Comparison of ENCODE assay signal across 8 mouse cellular contexts in genomic region chr11:4882892-4883627, GRCm38 (mm10). TPM values are rescaled to one million over a fixed set of nuclear protein-coding genes. Genes with fewer than 3 reads are reported as not detected.
DNase-seq lines count a peak whose midpoint lies in the region; ATAC-seq and TF ChIP-seq lines count a peak whose summit lies in the region.

No protein-coding gene starts in this region.

- H3K27me3 ChIP-seq in midbrain, embryonic 14.5 days (ENCODE audit: control insufficient read depth, insufficient read depth, low read length), result no peaks in the 10 kb centered on the region
- H3K27me3 ChIP-seq in midbrain, embryonic 16.5 days (ENCODE audit: control insufficient read depth, insufficient read depth, low read depth, low read length), result no peaks in the 10 kb centered on the region
- no peaks in the 10 kb centered on the region for H3K27me3 ChIP-seq in heart, postnatal 0 days (ENCODE audit: control insufficient read depth, insufficient read depth, low read length)
- no peaks in the 10 kb centered on the region for H3K27me3 ChIP-seq in liver, embryonic 12.5 days (replicated peaks)

- H3K9ac ChIP-seq in midbrain, embryonic 14.5 days (replicated peaks; ENCODE audit: low read length), result no peak overlapping the region
- no peak overlapping the region for H3K9ac ChIP-seq in midbrain, embryonic 16.5 days (ENCODE audit: low read depth, low read length)
- no peak overlapping the region for H3K9ac ChIP-seq in heart, postnatal 0 days (replicated peaks; ENCODE audit: low read depth, low read length)
- H3K9ac ChIP-seq in liver, embryonic 12.5 days, result no peak overlapping the region

- no peak overlapping the region for H3K27ac ChIP-seq in midbrain, embryonic 14.5 days (replicated peaks; ENCODE audit: low read depth, low read length)
- no peak overlapping the region for H3K27ac ChIP-seq in midbrain, embryonic 16.5 days (ENCODE audit: low read length)
- no peak overlapping the region for H3K27ac ChIP-seq in heart, postnatal 0 days (ENCODE audit: low read depth)
- peak overlapping the region; percentile 48; the same call in 1 of the 2 replicates for H3K27ac ChIP-seq in liver, embryonic 12.5 days

- no peak overlapping the region for H3K4me2 ChIP-seq in midbrain, embryonic 14.5 days (ENCODE audit: low read length)
- no peak overlapping the region for H3K4me2 ChIP-seq in midbrain, embryonic 16.5 days (ENCODE audit: low read length)
- H3K4me2 ChIP-seq in heart, postnatal 0 days (ENCODE audit: low read depth, low read length), result peak overlapping the region; percentile 12; the same call in 1 of the 2 replicates
- H3K4me2 ChIP-seq in liver, embryonic 12.5 days, result no peak overlapping the region

- WGBS in midbrain, embryonic 14.5 days, result 59% methylated on average over 14 of the region's 14 CpGs
- WGBS in midbrain, embryonic 16.5 days, result 59% methylated on average over 14 of the region's 14 CpGs
- 42% methylated on average over 14 of the region's 14 CpGs for WGBS in heart, postnatal 0 days
- 50% methylated on average over 14 of the region's 14 CpGs for WGBS in liver, embryonic 12.5 days (ENCODE audit: insufficient replicate concordance)

- peak; percentile 13 for DNase-seq in midbrain, embryonic 14.5 days
- peak; percentile 69 for DNase-seq in adipocyte (ENCODE audit: low spot score)
- peak; percentile 50 for DNase-seq in heart, postnatal 0 days (ENCODE audit: low spot score)
- DNase-seq in thymus, postnatal 14 days, result peak; percentile 29
- no peak for DNase-seq in cerebellum, adult 8-10 months
- no peak for DNase-seq in spleen, postnatal 14 days (ENCODE audit: low spot score in 2 of 2)

- no peaks in the 10 kb centered on the region for H3K9me3 ChIP-seq in midbrain, embryonic 14.5 days (ENCODE audit: control insufficient read depth, low read length)
- no peaks in the 10 kb centered on the region for H3K9me3 ChIP-seq in midbrain, embryonic 16.5 days (replicated peaks; ENCODE audit: control insufficient read depth, low read length, poor library complexity, severe bottlenecking)
- H3K9me3 ChIP-seq in heart, postnatal 0 days (replicated peaks; ENCODE audit: control insufficient read depth, low read length), result no peaks in the 10 kb centered on the region
- H3K9me3 ChIP-seq in liver, embryonic 12.5 days (replicated peaks), result no peaks in the 10 kb centered on the region

- H3K4me3 ChIP-seq in midbrain, embryonic 14.5 days (replicated peaks; ENCODE audit: low read depth, low read length), result no peak overlapping the region
- H3K4me3 ChIP-seq in midbrain, embryonic 16.5 days (ENCODE audit: low read depth, low read length), result no peak overlapping the region
- no peak overlapping the region for H3K4me3 ChIP-seq in heart, postnatal 0 days (ENCODE audit: low read depth, low read length)
- no peak overlapping the region for H3K4me3 ChIP-seq in liver, embryonic 12.5 days

- no peak for TF ChIP-seq EP300 in heart, postnatal 0 days (IDR thresholded peaks at IDR 0.05; ENCODE audit: low read depth)

- no peaks in the 10 kb centered on the region for H3K4me1 ChIP-seq in midbrain, embryonic 14.5 days (ENCODE audit: control insufficient read depth, insufficient read depth, low read length)
- no peaks in the 10 kb centered on the region for H3K4me1 ChIP-seq in midbrain, embryonic 16.5 days (ENCODE audit: control insufficient read depth, insufficient read depth, low read length)
- H3K4me1 ChIP-seq in heart, postnatal 0 days (ENCODE audit: control insufficient read depth, insufficient read depth), result no peaks in the 10 kb centered on the region
- H3K4me1 ChIP-seq in liver, embryonic 12.5 days, result peaks cover 27% of the 10 kb centered on the region

- TF ChIP-seq CTCF in heart, postnatal 0 days (IDR thresholded peaks at IDR 0.05; ENCODE audit: low read depth), result peak; percentile 35; the same call in 1 of the 2 replicates

- peaks cover 33% of the 10 kb centered on the region for H3K36me3 ChIP-seq in midbrain, embryonic 14.5 days (ENCODE audit: control insufficient read depth, insufficient read depth, low read length)
- H3K36me3 ChIP-seq in midbrain, embryonic 16.5 days (ENCODE audit: control insufficient read depth, insufficient read depth, low read length), result peaks cover 17% of the 10 kb centered on the region
- H3K36me3 ChIP-seq in heart, postnatal 0 days (replicated peaks; ENCODE audit: control insufficient read depth, insufficient read depth, low read length), result no peaks in the 10 kb centered on the region
- H3K36me3 ChIP-seq in liver, embryonic 12.5 days, result peaks cover 10% of the 10 kb centered on the region

- no peak for ATAC-seq in midbrain, embryonic 14.5 days (ENCODE audit: low FRiP score, low TSS enrichment)
- no peak for ATAC-seq in midbrain, embryonic 16.5 days
- ATAC-seq in heart, postnatal 0 days (ENCODE audit: insufficient read depth, low read depth), result peak; percentile 54
- peak; percentile 77 for ATAC-seq in liver, embryonic 12.5 days

RNA-seq across cellular contexts. Expression of gene Nipsnap1, which starts 9.3 kb away (rescaled TPM):
- 132 and 133 TPM in 2 replicates for polyA plus RNA-seq in midbrain, embryonic 14.5 days (2014; fragmentation: Nextera tagmentation; extraction: Ambion mirVana)
- 146 and 148 TPM in 2 replicates for polyA plus RNA-seq in midbrain, embryonic 16.5 days (2015; fragmentation: Nextera tagmentation; extraction: Ambion mirVana)
- total RNA-seq in heart, postnatal 0 days (2014; rRNA removed; ENCODE audit: low replicate concordance), result 7.4 and 8.0 TPM in 2 replicates
- 10.1 and 10.6 TPM in 2 replicates for polyA plus RNA-seq in heart, postnatal 0 days (2015; fragmentation: Nextera tagmentation; extraction: Ambion mirVana)
- polyA plus RNA-seq in liver, embryonic 12.5 days (2016; fragmentation: Nextera tagmentation; extraction: Ambion mirVana), result 68.0 and 76.6 TPM in 2 replicates

RNA-seq across cellular contexts. Expression of gene Thoc5, which starts 12.1 kb away (rescaled TPM):
- polyA plus RNA-seq in midbrain, embryonic 14.5 days (2014; fragmentation: Nextera tagmentation; extraction: Ambion mirVana), result 60.4 and 66.9 TPM in 2 replicates
- 57.9 and 64.1 TPM in 2 replicates for polyA plus RNA-seq in midbrain, embryonic 16.5 days (2015; fragmentation: Nextera tagmentation; extraction: Ambion mirVana)
- total RNA-seq in heart, postnatal 0 days (2014; rRNA removed; ENCODE audit: low replicate concordance), result 11.9 and 17.2 TPM in 2 replicates
- polyA plus RNA-seq in heart, postnatal 0 days (2015; fragmentation: Nextera tagmentation; extraction: Ambion mirVana), result 15.9 and 16.0 TPM in 2 replicates
- 27.8 and 28.1 TPM in 2 replicates for polyA plus RNA-seq in liver, embryonic 12.5 days (2016; fragmentation: Nextera tagmentation; extraction: Ambion mirVana)

RNA-seq across cellular contexts. Expression of gene Nf2, which starts 33.7 kb away (rescaled TPM):
- polyA plus RNA-seq in midbrain, embryonic 14.5 days (2014; fragmentation: Nextera tagmentation; extraction: Ambion mirVana), result 49.3 and 64.0 TPM in 2 replicates
- 63.3 and 68.6 TPM in 2 replicates for polyA plus RNA-seq in midbrain, embryonic 16.5 days (2015; fragmentation: Nextera tagmentation; extraction: Ambion mirVana)
- total RNA-seq in heart, postnatal 0 days (2014; rRNA removed; ENCODE audit: low replicate concordance), result 50.0 and 56.3 TPM in 2 replicates
- 33.5 and 36.7 TPM in 2 replicates for polyA plus RNA-seq in heart, postnatal 0 days (2015; fragmentation: Nextera tagmentation; extraction: Ambion mirVana)
- 29.5 and 33.0 TPM in 2 replicates for polyA plus RNA-seq in liver, embryonic 12.5 days (2016; fragmentation: Nextera tagmentation; extraction: Ambion mirVana)

Comparison
In these comparisons a context has a peak if more than half of its experiments do, and no peak if none do; other contexts are left out.
1. ATAC-seq: peak in heart, postnatal 0 days (single experiment) and liver, embryonic 12.5 days (single experiment); none in midbrain, embryonic 14.5 days (single experiment) and midbrain, embryonic 16.5 days (single experiment).
2. DNase-seq: peak in midbrain, embryonic 14.5 days (single experiment), adipocyte (single experiment), heart, postnatal 0 days (single experiment) and thymus, postnatal 14 days (single experiment); none in cerebellum, adult 8-10 months (single experiment) and spleen, postnatal 14 days (0 of 2).